Mouse (Mus musculus) large intestine, adult 2 months (tissue): ENCODE results near the gene Rad51ap1. TPM values are rescaled to one million over a fixed set of nuclear protein-coding genes. Genes with fewer than 3 reads are reported as not detected.

ENCODE experiments used
- polyA plus RNA-seq: library from polyadenylated mRNA; depleted of rRNA; stranded (reverse); fragments of >200 nt; gene quantifications from 2 replicates; pipeline ENCODE4 v1.2.3, GENCODE M21; 2012; rRNA removed

Rad51ap1 gene
- polyA plus RNA-seq, 1 experiment = 6.3 TPM

Other genes starting within 250 kb of the Rad51ap1 start
- gene Kcna6, start 198.9 kb downstream of the Rad51ap1 start, polyA plus RNA-seq = 0.41 and 0.47 TPM in 2 replicates
- gene Ndufa9, start 90.5 kb downstream of the Rad51ap1 start, polyA plus RNA-seq = 134 and 145 TPM in 2 replicates
- 0.07 TPM in 1 of 2 replicates, not detected in the other for gene Akap3, start 86.5 kb downstream of the Rad51ap1 start, polyA plus RNA-seq
- 0.04 and 0.16 TPM in 2 replicates for gene Dyrk4, start 17.7 kb downstream of the Rad51ap1 start, polyA plus RNA-seq
- gene D6Wsu163e, start 375 bp upstream of the Rad51ap1 start, polyA plus RNA-seq = 3.5 and 4.8 TPM in 2 replicates
- not detected in 2 replicates for gene Fgf6, start 76.0 kb upstream of the Rad51ap1 start, polyA plus RNA-seq
- gene Fgf23, start 133.3 kb upstream of the Rad51ap1 start, polyA plus RNA-seq = not detected in 2 replicates
- gene Tigar, start 170.0 kb upstream of the Rad51ap1 start, polyA plus RNA-seq = 5.0 and 5.1 TPM in 2 replicates
- gene Ccnd2, start 212.6 kb upstream of the Rad51ap1 start, polyA plus RNA-seq = 48.1 and 106 TPM in 2 replicates